Mouse (Mus musculus) forelimb bud, embryonic 11.5 days (tissue): Measurements from ENCODE around the gene Arl5b.
A peak's percentile ranks its signal among the peaks of the same experiment; 100 is the strongest.

Experiments used
- DNase-seq: peaks from one replicate; pipeline ENCODE4 v3.0.0-alpha.2; 2012; ENCODE audit warnings: low read depth, low spot score

The Arl5b gene

DNA sequence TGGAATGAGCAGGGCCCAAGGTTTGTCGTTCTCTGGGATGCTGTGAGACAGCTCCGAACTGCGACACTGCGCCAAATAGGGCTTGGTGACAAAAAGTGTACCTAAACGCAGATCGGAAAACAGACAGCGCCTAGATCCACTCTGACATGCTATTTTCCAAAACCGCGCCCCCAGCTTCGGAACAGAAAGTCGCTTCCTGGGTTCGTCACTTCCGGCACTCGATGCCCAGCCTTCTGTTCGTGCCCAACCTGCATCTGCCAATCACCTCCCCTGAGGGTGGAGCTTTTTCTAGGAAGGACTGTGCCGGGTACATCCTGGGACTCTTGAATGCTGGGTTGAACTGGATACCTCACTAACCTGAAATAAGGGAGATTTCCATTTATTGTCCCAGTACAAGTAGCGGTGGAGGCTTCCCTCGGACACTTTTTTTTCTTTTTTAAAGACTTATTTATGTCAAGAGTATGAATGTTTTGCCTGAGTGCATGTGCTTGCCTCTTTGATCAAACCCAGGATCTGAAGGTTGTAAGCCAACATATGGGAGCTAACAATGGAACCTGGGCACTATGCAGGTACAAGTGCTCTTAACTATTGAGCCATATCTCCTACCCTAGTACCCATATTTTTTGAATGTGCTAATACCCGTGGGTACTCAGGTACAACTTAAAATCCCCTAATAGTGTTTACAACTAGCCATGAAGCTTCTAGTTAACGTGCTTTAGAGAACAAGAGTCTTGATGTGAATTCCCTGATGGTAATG lies at the start of gene Arl5b:
TSS of gene Arl5b (plus strand) at position 279 of the 757 bp plus-strand sequence.
- peak; percentile 88 for DNase-seq

DNA sequence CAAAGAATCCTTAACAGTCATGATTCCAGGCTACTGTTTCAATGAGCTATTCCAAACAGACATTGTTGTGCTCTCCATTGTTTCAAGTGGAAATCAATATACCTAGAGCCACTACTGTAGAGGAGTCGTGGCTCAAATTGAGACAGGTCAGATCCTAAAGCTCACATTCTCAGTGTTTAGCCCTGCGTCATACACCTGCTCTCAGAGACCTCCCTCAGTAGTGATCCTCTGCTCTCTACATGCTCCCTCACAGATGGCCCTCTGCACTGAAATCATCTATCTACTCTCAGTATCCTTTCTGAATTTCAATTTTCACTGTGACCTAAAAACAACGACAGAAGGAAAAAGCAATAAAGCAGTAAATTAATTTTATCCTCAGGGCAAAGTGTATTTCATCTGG lies 41.7 kb upstream of the Arl5b start:
- DNase-seq = no peak

DNA sequence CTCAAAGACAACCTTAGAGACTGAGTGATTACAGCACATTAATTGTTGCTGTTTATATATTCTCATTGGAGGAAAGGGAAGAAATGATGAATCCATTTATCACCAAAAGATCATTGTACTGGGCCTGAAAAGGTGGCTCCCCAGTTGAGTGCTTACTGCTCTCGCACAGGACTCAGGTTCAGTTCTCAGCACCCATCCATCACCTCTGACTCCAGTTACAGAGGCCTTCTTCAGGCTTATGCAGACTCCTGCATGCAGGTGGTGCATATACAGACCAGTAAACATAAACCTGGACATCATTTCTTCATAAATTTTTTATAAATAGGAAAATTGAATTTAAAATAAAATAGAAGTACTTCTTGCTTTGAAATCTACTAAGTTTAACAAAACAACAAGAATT lies 41.1 kb upstream of the Arl5b start:
- no peak for DNase-seq

DNA sequence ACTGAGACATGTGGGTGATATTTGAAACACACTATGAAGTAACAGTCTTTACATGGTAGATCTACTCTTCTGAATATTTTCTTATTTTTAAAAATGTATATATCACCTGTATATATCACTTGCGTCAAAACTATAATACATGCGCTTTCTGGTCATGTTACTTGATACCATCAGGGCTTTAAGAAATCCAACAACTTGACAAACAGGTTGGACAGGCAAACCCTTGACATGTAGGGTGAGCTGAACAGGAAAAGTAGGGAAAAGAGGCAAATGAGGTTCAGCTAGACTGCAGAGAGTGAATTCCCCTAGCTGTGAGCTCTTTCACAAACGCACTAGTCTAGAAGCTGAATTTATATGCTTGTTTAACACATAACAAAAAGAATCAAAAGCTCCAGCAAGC lies 22.4 kb upstream of the Arl5b start:
- peak; percentile 9 for DNase-seq

DNA sequence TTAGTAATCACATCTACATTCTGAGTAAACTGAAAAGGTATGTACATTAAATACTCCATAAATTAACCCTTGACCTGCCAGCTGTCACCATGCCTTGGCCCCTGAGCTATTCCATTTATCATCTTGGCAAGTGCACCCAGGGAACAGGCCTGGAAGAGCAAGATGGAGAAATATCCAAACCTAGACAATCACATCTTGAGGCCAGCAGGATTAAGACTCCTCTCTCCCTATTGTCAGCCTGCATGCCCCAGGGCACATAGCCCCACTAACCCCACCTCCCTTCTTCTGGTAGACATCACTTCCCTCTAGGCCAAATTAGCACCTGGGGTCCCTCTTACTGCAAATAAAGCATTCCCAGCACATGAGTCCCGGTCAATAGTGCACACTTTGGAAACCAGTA lies 21.4 kb upstream of the Arl5b start:
- no peak for DNase-seq

DNA sequence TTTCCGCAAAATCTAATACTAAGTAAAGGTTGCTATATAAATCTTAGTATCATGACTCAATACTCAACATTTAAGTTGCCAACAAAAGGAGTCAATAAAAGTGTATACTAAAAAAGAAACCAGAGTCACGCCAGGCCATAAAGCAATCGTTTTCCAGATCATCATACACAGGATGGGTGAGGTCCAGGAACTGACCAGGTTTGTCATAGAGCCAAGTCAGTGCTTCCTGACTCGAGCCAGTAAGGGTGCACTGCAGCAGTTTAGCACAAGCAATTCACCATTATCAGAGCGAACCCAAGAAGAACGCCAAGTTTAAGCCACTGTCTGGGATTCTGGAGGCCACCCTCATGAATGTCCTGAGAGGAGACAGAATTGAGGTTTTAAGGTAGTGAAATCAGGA lies 10.5 kb upstream of the Arl5b start:
- DNase-seq = no peak

DNA sequence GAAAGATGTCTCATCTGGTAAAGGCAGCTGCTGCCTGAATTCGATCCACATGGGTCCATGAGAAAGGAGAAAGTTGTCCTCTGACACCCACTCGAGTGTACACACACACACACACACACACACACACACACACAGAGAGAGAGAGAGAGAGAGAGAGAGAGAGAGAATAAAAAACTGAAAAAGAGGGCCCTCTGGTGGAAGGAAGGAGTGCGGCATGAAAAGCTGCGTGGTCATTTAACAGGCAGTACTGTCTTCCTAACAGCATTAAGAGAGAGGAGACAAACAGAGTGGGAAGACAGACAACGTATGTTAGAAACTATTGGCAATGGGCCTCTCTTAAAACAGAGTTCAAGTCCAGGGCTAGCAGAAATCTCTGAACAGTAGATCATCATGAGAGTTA lies 8.9 kb upstream of the Arl5b start:
- DNase-seq = no peak

DNA sequence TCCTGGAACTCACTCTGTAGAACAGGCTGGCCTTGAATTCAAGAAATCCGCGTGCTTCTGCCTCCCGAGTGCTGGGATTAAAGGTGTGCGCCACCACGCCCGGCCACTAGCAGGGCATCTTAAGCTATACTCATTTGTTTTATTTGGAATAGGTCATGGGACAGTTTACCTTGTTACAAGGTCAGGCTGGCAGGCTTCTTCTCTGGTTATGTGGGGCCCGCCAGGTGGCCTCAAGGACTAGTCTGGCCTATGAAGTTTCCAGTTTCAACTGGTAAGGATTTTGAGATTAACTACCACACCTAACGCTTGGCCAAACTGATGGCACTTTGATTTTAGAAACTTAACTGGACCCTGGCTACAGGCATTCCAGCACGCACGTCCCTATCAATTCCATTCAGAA lies 5.3 kb downstream of the Arl5b start:
- DNase-seq = no peak

DNA sequence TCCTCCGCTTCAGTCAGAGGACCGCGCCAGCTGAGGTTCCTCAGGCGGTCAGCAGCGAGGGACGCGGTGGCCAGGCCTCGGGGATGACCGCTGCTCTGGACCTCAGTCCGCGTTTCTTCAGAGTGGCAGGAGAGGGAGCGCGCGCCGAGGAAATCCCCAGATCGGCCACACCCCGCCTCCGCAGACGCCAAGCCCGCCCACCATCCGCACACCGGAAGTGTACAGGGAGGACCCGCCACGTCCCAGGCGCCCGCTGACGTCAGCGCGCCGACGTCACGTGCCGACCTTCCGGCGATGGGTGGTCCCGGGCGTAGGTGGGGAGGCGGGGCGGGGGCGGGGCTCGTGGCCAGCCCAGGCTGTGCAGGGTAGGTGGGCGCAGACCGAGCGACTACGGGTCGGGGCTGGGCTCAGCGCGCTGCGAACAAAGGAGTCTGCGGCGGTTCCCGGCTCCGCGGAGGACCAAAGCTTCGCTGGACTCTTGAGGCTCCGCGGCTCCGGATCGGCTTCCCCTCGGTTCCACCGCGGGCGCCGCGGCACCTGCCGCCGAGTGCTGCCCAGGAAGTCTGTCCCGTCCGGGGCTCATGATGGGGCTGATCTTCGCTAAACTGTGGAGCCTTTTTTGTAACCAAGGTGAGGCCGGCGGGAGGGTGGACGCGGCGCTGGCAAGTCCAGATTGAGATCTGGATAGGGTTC lies 5.9 kb downstream of the Arl5b start, which contains the start of gene Nsun6:
TSS of gene Nsun6 (minus strand) at position 125 of the 693 bp plus-strand sequence.
- DNase-seq = peak; percentile 96

DNA sequence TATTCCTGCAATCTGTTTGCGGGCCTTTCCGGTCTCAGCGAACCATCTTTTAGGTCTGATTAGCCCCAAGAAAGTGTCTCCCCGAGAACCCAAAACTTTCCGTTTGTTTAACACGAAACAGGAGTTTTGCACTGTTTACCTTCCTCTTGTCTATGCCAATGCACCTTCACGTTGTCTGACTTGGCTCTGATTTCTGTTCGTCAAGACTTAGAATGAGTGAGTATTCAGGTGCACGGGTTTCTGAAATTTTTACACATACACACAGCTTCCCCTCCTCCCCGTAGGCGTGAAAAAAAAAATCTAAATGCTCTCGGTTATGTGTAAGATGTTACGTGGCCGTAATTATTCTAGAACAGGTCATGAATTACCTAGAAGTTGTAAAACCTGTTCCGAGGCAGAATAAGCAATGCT lies 6.6 kb downstream of the Arl5b start:
- peak; percentile 46 for DNase-seq

DNA sequence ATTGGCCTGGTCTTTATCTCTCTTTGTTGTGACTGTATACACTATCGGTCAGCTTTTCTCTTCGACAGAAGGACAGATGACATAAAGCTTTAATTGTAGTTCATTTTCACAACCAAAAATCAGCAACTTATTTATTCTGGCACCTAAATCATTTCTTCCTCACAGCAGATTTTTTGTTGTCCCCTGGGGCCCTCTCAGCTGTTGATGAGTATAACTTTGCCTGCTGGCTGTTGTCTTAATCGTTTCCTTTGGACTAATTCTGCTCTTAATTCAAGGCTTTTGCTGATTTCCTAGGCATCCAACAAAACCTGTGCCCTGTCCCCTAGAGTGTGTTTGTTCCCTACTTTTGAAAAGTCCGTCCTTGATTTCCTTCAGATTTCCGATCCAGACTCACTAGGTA lies 9.0 kb downstream of the Arl5b start:
- DNase-seq = no peak

DNA sequence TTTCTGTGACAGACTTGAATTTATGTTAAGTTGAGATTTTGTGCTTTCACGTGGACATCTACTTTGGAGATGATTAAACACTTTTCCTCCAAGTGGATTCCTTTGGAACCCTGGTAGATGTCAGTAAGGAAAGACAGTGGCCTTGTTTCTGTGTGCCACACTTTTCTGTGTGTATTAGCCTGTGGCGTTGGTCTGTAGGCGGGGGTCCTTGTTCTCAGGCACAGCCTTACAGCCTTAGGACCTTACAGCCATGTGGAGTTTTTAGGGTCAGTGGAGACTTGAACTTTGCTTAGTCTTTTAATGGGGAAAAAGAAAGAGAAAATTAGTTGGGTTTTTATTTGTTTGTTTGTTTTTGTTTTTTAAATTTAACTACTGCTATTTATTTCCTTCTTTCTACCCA lies 11.7 kb downstream of the Arl5b start:
- no peak for DNase-seq

DNA sequence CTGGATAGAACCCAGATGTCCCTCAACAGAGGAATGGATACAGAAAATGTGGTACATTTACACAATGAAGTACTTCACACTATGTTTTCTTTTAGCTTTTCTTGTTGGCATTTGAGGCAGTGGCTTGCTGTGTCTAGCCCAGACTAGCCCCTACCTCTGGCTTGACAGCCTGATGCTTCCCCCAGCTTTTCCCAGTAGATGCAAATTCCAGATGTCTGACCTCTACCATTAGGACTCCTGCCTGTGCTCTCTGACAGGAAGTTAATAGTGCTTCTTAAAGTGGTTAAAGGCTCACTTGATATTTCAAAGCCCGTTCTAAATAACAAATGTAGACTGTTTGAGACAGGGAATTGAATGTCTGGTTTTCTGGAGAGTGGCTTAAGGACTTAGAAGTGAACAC lies 14.6 kb downstream of the Arl5b start:
- peak; percentile 55 for DNase-seq

DNA sequence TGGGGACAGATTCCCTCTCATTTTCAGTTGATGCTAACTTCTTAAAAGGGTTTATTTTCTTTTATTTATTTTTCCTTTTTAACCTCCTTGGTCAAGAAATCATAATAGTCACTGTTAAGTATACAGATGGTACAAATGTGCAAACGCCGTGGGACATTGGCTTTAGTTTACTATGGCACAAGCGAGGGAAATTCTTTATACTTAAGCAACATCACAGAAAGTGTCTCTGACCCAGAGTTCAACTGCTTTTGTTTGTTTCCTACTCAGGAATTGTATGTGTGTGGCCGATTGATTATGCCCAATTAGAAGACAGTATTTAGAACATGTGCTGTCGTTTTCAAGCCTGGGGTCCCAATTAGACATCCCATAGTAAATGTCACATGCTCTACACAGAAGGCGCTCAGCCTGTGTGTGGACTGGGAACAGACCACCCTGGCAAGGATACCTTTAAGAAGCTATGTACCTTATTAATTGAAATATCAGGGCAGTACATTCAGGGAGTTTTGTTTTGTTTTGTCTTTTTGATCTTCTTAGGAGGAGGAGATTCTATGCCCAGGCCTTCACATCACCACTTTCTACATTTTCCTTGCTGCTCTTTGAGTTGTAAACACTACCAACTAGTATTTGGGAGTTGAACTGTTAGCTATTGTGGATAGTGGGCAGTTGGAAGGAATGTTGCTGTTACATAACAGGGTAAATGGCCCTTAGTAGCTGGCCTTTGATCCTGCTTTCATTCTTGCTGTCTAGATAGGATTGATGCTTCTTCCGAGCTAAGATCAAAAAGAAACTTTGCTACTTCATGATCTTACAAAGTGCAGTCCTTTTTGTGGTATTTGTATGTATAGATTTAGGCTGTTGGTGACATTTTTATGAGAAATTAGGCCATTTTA lies 15.4 kb downstream of the Arl5b start:
- no peak for DNase-seq

DNA sequence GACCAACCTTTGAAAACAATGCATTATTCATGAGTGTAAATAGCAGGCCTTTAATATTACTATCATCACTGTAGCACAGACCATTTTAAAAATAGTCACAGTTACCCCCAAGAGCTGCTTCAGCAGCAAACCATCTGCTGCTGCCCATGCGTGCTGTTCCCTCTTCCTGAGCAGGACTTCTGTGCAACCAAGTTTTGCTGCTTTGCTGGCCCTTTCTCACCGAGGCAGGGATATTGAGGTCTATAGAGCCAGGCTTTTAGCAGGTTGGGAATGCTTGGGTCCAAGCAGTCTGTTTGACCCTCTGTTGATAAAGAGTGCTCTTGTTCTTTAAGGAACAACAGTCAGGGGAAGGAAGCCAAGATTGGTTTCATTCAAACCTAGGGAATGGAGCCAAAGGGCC lies 16.3 kb downstream of the Arl5b start:
- DNase-seq = no peak

DNA sequence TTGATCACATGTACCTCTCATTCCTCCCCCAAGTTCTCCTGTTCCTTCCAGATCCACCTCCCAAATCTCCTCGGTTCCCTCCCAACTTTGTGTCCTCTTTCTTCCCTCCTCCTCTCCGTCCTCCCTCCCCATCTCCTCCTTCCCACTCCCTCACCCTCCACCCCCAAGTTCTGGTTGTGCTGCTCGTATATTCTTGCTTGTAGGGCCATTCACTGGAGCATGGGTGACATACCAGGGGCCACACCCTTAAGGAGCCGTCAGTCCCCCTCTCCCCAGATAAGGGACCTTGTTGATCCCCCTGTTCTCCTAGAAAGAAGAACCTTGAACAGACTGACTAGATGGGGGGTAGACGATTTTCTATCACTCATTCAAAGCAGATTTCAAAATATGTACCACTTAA lies 17.9 kb downstream of the Arl5b start:
- DNase-seq = no peak

DNA sequence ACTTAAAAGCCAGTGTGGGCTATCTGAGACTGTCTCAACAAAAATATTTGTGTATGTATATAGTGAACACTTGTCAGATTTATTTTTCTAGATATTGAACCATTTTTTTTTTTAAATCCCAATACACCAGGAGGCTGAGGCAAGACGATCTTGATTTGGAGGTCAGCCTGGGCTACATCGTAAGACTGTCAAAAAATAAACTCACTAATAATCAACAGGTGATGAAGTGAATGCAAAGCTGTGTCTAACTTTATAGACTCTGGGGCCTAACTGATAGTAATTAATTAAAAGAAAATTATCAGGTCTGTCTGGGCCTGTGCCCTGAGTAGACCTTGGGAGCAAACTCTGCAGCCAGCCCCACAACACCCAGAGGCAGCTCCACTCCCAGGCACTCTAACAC lies 34.5 kb downstream of the Arl5b start:
- DNase-seq = no peak

DNA sequence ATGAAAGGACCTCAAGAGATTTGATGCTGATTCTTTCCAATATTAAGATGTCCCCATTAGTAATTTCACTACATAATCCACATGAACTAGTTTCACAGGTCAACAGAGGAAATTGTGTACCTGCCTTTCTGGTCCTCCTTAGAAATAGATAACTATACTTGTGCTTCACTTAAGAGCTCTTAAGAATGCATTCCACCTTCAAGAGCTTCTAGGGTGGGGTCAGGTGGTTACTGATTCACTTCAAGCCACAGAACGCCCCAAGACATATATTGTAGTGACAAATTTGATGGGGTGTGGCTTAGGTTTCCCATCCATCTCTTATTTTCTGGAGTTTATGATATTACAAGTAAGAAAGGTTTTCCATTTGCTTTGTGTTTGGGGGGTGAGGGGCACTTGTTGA lies 38.1 kb downstream of the Arl5b start:
- no peak for DNase-seq

DNA sequence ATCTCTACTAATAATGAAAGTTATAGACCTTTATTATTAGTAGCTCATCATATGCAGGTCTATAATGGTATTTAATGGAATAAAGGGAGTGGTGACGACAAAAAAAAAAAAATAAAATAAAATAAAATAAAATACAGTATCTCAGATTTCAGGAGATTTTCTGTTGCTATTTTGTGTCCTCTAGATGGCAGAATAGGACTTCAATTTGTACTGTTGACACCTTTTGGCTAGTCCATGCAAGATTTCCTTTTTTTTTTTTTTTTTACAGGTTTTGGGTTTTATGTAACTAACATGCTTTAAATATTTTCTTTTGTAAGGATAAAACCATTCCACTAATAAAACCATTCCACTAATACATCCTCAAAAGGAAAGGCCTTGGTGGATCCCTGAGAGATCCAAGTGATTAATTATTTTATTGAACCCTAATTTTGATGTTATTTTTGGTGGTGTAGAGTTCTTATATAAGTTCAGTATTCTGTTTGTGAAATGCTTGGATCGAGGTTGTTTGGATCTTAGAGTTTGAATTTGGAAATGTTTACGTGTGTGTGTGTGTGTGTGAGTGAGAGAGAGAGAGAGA lies 47.4 kb downstream of the Arl5b start:
- no peak for DNase-seq

DNA sequence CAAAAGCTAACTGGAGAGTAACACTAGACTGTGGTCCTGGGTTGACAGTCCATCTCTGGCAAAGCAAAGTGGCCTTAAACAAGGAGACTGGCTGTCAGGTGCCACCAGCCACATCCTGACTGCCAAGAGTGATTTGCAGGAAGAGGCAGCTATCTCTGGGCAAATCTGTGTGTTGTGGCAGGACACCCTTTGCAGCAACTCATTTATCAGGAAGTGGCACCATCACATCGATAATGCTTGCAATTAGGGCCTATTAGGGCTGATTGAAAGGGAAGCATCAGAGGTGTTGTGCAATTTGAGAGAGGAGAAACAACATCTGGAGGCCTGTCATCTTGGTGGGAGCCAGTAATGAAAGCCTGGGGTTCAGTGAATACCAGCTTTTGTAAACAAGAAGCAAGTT lies 55.2 kb downstream of the Arl5b start:
- DNase-seq = no peak

DNA sequence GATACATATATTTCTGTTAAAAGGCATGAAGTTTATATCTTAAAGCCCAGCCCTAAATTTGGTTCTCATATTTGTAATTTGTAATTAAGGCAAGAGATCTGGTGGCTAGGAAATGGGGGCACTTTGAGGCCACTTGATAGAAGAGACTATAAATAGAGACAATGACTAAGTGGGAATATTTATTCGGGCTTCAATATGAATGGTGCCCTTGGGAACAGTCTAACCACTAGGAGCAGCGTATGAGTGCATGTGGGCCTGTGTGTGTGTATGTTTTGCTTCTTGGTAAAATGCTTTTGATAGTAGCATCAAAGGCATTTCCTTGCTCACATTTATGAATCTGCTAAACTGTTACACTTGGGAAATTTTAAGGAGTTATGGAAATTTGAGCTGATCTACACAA lies 62.1 kb downstream of the Arl5b start:
- DNase-seq = no peak
